Mouse (Mus musculus) thymus, postnatal 25 days (tissue): Measurements from ENCODE around the gene Atxn1.
A peak's percentile ranks its signal among the peaks of the same experiment; 100 is the strongest.

Experiments
- DNase-seq: peaks from one replicate; pipeline ENCODE4 v3.0.0; 2022

The Atxn1 gene

DNA sequence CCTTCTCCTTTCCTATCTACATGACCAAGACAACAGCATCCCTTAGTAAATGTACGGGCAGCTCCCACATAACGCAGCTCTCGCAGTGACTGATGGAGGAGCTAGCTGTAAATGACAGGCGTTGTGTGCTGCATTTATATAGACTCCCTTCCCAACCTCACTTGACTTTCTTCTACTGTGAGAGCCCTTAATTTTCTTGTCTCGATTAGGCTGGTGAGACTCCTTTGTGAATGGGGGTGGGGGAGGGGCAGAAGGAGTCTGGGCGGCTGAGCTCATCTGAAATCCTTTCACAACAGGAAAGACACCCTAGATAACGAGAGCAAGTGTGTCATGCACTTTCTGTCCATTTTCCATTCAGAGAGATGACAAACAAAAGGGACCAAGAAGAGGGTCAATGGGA is 344.5 kb downstream of the Atxn1 start:
- DNase-seq, result no peak

- no peak for DNase-seq
Measured at GRCm38 (mm10) chr13:45617988-45618387, 346.8 kb downstream of the Atxn1 start.

DNA sequence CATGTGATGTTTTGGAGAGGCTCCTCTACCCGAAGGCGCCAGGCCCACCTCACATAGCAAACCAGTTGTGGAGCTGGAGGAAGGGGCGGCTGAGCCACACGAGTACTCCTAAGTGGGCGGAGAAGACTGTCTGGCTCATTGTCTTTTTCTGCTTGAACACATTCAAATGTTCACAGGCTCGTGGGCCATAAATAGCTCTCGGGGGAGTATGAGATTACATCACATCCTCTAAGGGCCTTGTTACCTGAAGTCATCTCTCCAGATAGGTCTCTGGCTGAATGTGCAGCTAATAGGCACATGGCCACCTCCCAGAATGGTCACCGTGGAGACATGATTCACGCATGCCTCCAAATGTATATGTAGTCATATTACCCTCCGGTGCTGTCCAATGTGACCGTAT is 350.0 kb downstream of the Atxn1 start:
- no peak for DNase-seq

DNA sequence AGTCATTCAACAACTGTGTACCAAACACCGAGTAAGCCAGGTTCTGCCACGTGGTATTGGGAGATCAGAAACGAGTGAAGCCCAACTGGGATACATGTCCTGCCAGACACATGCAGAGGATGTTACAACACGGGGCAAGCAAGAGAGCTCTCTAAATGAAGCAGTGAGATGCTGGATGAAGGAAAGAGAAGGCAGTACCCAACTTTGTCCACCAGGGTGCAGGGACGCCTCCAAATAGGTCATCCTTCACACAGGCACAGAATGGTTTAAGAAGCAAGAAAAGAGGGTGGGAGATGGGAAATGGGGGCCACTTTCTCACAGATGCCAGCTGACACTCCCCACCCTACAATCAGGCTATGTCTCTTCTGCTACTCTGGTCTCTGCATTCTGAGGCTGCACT is 351.5 kb downstream of the Atxn1 start:
- DNase-seq, result peak; percentile 25

DNA sequence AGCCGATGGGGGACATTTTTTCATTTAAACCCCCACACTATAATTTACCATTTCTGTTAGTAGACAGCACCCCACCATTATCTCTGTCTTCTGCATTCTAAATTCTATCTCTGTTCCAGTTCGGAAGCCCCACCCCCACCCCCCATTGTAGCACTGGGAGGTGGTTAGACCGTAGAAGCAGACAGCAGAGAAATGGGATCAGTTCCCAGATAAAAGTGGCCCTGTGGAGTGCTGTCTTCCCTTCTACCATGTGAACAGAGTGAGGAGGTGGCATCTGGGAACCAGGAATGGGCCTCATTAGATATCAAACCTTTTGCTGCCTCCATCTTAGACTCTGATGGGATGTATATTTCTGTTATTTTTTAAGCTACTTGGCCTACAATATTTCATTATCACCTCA is 353.3 kb downstream of the Atxn1 start:
- DNase-seq, result no peak

DNA sequence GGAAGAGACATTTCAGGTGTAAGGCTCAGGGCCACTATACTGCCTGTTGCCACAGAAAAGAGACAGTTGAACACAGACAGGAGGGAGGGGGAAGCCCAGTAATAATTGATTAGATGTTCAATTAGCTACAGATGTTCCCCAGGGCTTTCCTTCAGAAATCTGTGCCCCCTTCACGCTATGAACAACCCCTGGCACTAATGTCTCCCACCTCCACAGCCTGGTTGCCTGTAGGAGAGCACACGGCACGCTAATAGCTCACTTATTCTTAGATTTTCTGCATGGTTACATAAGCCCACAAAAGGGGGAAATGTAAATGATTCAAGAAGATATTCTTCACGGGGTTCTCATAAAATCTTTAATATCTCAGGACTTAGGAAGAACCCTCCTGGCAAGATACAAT is 355.3 kb downstream of the Atxn1 start:
- DNase-seq, result no peak

GRCm38 (mm10) chr13:45608593-45608992 is 356.2 kb downstream of the Atxn1 start:
- no peak for DNase-seq

DNA sequence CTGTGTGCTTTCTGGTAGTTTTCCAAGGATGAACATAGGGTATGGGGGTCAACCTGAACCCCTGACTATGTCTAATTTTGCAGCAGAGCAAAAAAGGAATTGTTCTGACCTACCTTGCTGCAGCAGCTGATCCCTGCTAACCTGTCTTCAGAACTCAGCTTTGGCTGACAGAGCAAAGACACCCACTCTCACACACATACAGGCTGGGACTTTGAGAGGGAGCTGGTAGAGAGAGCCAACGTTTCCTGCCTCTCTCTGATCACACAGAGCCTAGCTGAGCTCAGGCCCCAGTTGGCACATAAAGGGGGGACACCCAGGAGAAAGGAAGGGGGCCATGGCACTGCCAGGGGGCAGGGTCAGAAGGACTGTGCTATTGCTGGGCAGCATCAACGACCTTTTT is 356.9 kb downstream of the Atxn1 start:
- no peak for DNase-seq

GRCm38 (mm10) chr13:45603636-45604035 is 361.2 kb downstream of the Atxn1 start:
- DNase-seq, result no peak

GRCm38 (mm10) chr13:45600443-45600842 is 364.4 kb downstream of the Atxn1 start:
- no peak for DNase-seq

DNA sequence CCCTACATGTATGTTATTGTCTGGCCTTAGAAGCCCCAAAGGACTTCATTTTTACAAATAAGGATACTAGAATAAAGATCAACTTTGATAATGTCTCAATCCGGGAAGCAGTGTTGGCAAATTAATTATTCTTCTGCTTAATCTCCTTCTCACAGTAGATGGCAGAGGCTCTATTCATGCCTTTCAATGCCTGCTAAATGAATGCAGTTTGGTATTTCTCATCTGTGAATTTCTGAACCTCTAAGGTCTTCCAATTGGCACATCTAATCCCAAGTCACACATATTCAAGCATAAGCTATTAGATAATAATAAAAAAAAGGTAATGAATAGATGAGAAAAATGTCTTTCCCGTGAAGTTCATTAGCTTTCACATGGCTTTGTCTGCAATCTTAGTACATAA is 365.0 kb downstream of the Atxn1 start:
- DNase-seq, result no peak

DNA sequence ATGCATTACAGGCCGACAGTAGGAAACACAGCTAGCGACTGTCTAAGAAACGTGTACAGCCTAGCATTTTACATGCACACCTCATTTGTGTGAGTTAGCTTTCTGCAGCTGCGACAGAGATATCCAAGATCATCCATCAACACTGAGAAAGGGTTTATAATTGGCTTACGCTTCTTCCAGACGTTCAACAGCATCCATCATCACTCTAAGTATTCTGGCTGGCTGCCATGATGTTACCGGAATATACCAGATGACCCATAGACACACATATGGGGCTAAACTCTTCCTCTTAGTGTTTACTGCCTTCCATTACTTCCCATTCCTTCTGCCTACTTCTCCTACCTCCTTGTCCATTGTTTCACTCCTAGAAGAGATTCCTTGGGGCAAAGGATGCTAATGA is 369.4 kb downstream of the Atxn1 start:
- DNase-seq, result no peak

- DNase-seq, result no peak
Measured at GRCm38 (mm10) chr13:45593914-45594313, 370.9 kb downstream of the Atxn1 start.

DNA sequence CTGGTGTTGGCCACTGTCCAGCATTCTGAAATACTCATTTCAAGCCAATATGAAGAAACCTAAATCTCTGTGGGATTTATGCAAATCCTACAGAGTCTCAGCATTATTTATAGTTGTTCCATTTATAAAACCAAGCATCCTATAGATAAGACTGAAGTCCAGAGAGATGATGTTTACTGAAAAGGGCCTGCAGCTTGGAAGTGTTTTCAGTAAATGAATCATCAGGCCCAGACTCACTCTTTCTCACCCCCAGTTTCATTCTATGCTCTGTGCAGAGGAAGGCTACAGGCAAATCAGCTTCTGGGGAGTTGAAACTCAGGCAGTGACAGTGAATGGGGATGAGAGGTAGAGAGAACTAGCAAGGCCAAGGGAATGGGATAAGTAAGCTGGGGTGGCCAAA is 373.9 kb downstream of the Atxn1 start:
- no peak for DNase-seq

GRCm38 (mm10) chr13:45583061-45583460 is 381.7 kb downstream of the Atxn1 start:
- no peak for DNase-seq

GRCm38 (mm10) chr13:45582294-45582693 is 382.5 kb downstream of the Atxn1 start:
- no peak for DNase-seq

- DNase-seq, result no peak
Measured at GRCm38 (mm10) chr13:45579751-45580150, 385.1 kb downstream of the Atxn1 start.

GRCm38 (mm10) chr13:45577784-45578183 is 387.0 kb downstream of the Atxn1 start:
- DNase-seq, result no peak

DNA sequence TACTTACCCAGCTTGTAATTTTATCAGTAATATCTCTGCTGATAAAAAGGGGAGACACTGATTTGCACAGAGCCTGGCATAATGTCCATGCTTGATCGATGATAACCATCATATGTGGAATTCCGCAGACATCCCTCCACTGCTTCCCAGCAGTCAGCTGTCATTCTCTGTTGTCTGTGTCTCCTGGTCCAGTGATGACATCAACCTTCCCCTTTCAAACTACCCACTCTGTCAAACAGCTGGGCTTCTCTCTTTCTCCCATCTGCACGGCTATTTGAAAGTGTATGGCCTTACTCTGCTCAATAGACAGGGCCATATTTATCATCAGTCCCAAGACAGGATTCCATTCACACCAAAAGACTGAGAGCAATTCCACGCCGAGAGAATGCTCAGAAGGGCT is 387.4 kb downstream of the Atxn1 start:
- no peak for DNase-seq

DNA sequence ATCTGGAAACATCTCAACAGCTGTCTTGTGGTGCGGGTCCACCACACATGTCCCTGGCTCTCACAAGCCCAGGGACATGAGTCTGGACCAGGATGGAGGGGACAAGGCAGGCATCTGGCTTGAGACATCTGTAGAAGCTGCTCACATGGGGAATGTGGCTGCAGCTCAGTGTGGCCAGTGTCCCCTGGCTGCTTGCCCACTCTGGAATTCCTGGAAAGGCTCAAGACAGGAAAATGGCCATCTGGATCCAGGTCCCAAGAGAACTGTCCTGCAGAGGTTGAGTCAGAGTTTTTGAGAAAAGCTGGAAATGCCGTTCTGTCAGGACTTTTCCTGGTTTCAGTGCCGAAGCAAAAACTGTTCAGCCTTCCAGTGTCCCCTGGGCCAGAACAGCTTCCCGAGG is 388.6 kb downstream of the Atxn1 start:
- no peak for DNase-seq

GRCm38 (mm10) chr13:45572768-45573167 is 392.0 kb downstream of the Atxn1 start:
- DNase-seq, result peak; percentile 40

DNA sequence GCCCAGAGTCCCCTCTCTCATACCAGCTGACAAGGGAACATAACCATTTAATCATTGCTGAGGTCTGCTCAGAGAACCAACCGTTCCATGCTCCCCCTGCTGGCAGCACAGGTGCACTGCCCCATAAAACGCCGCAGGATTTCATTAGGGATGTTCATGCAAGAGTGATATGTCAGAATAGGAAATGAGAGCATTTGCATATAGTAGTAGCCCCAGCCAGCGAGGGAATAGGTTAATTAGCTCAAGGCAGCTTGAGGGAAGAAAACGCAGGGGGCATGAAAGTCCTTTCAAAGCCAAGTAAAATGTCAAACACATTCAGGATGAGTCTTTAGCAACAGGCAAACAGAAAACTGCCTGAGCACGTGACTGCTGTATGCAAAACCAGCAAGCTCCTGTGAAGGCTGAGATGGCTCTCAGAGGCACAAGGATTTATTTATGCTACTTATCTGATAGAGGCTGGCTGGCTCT is 393.0 kb downstream of the Atxn1 start:
- peak; percentile 76 for DNase-seq

DNA sequence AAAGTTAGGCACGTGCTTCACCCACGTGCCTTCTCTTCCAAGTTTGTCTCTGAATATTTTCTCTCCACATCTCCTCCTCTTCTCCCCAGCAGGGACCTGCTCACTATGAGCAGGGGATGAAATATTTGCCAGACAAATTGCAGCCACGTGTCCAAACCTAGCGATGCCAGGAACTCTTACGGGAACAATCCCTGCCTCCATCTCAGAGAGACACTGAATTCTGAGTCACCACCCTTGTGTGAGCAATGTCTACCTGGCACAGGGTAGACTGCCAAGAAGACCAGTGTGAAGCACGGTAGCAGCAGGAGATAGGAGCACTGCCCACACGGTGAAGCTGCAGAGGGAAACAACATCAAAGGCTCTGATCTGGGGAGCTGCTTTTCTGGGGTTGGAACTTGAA is 394.9 kb downstream of the Atxn1 start:
- DNase-seq, result no peak

GRCm38 (mm10) chr13:45564946-45565345 is 399.9 kb downstream of the Atxn1 start:
- no peak for DNase-seq

GRCm38 (mm10) chr13:45562011-45562410 is 402.8 kb downstream of the Atxn1 start:
- DNase-seq, result no peak

DNA sequence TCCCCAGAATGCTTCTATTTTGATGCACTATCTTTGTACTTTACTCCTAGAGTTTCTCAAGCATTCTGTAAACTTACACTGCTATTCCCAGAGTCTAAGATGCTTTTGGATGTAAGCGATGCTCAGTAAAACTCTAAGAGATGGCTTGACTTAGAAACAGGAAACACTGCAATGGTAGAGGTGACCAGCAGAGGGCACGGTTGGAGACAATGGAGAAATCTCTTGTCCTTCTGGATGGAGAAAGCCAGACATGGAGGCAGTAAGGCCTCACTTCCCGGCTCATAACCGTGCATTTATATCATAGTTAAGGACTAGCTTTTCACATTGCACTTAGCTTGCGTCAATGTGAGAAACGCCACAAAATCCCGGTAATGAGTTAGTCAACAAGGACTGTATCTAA is 404.3 kb downstream of the Atxn1 start:
- no peak for DNase-seq
